Mouse (Mus musculus) liver, postnatal 0 days (tissue): ENCODE measurements around the gene Gsk3b. TPM values are rescaled to one million over a fixed set of nuclear protein-coding genes. Genes with fewer than 3 reads are reported as not detected.

Experiments used
- ATAC-seq: fragments of 200-750 bp; cut with Nextera tagmentation; 2 replicates; pipeline ENCODE4 v1.8.0; 2017; ENCODE audit warnings: mild to moderate bottlenecking, moderate library complexity
- DNase-seq: peaks from one replicate; pipeline ENCODE4 v3.0.0-alpha.2; 2016
- H3K27ac ChIP-seq: fragments of 300-500 bp; sonication (generic); 2 replicates; pipeline ENCODE4 v1.5.1; 2014; ENCODE audit warnings: antibody characterized with exemption, moderate library complexity, mild to moderate bottlenecking, low read depth
- H3K27me3 ChIP-seq: fragments of 300-500 bp; sonication (generic); 2 replicates; pipeline ENCODE4 v1.6.1; 2014; ENCODE audit warnings: low read length, control low read depth, mixed read lengths; ENCODE audit not compliant: insufficient read depth
- H3K36me3 ChIP-seq: fragments of 300-500 bp; sonication (generic); replicated peaks from 2 replicates; pipeline ENCODE4 v1.6.1; 2014; ENCODE audit warnings: mild to moderate bottlenecking, control low read depth, low read length, moderate library complexity, mixed read lengths; ENCODE audit not compliant: insufficient read depth
- H3K4me1 ChIP-seq: fragments of 300-500 bp; sonication (generic); 2 replicates; pipeline ENCODE4 v1.6.1; 2014; ENCODE audit warnings: antibody characterized with exemption, mild to moderate bottlenecking, control low read depth; ENCODE audit not compliant: insufficient read depth
- H3K4me2 ChIP-seq: fragments of 300-500 bp; sonication (generic); 2 replicates; pipeline ENCODE4 v1.6.1; 2014; ENCODE audit warnings: low read depth, mild to moderate bottlenecking, low read length, moderate library complexity, mixed read lengths
- H3K4me3 ChIP-seq: fragments of 300-500 bp; sonication (generic); 2 replicates; pipeline ENCODE4 v1.5.1; 2014; ENCODE audit warnings: low read depth, low read length
- H3K9ac ChIP-seq: fragments of 300-500 bp; sonication (generic); replicated peaks from 2 replicates; pipeline ENCODE4 v1.6.1; 2014; ENCODE audit warnings: mild to moderate bottlenecking, moderate library complexity
- H3K9me3 ChIP-seq: fragments of 300-500 bp; sonication (generic); 2 replicates; pipeline ENCODE4 v1.6.1; 2016; ENCODE audit warnings: mild to moderate bottlenecking, control low read depth, low read length, mixed read lengths
- CTCF ChIP-seq: sonication (generic); IDR thresholded peaks from 2 replicates; pipeline ENCODE4 v1.5.1; 2016; ENCODE audit warnings: antibody characterized with exemption, low read depth
- EP300 ChIP-seq: IDR thresholded peaks from 2 replicates; pipeline ENCODE4 v1.6.1; 2016; ENCODE audit warnings: antibody characterized with exemption, low read depth, mild to moderate bottlenecking
- WGBS: fragments of 180-500 bp; shearing (Covaris S2); extraction: QIAGEN DNeasy Blood & Tissue Kit; methylation state at CpG from one replicate; pipeline ENCODE4 v1.1.7; 2014; ENCODE audit not compliant: insufficient replicate concordance; 5-methylcytosine and 5-hydroxymethylcytosine counted together
- polyA plus RNA-seq: library from polyadenylated mRNA; unstranded; fragments of >200 nt; fragmentation: Nextera tagmentation; extraction: Ambion mirVana; gene quantifications from 2 replicates; pipeline ENCODE4 v1.2.1, GENCODE M21; 2015

Gene Gsk3b
- 9.9 and 10.8 TPM in 2 replicates for polyA plus RNA-seq

- DNase-seq (peak; percentile 98), ATAC-seq (peak; percentile 89)
- Histone ChIP-seq H3K27me3 (no peaks in the 10 kb centered on the region), H3K27ac (peak within 1 kb of the TSS; percentile 100), H3K9me3 (no peaks in the 10 kb centered on the region), H3K9ac (peak within 1 kb of the TSS; percentile 94), H3K4me3 (peak within 1 kb of the TSS; percentile 90), H3K4me1 (peaks cover 13% of the 10 kb centered on the region), H3K4me2 (peak within 1 kb of the TSS; percentile 96), H3K36me3 (no peaks in the 10 kb centered on the region)
- under 1% methylated on average over 67 of the region's 69 CpGs for WGBS
- TF ChIP-seq EP300 (no peak; the same call in 1 of the 2 replicates), CTCF (no peak)
These were observed at the start of gene Gsk3b for GRCm38 (mm10) chr16:38088629-38089446. Gene Gsk3b (plus strand): TSS chr16:38089001.

GRCm38 (mm10) chr16:38042160-38042559 lies 46.6 kb upstream of the Gsk3b start:
- Histone ChIP-seq H3K27ac (no peak overlapping the region), H3K36me3 (no peaks in the 10 kb centered on the region), H3K4me2 (no peak overlapping the region), H3K9ac (no peak overlapping the region), H3K27me3 (no peaks in the 10 kb centered on the region), H3K9me3 (no peaks in the 10 kb centered on the region), H3K4me3 (no peak overlapping the region), H3K4me1 (no peaks in the 10 kb centered on the region)
- 73% methylated on average over 1 of the region's 1 CpGs for WGBS
- no peak for TF ChIP-seq CTCF
- TF ChIP-seq EP300 = no peak
- ATAC-seq (no peak), DNase-seq (no peak)

- no peaks in the 10 kb centered on the region for H3K36me3 ChIP-seq
- H3K9ac ChIP-seq = no peak overlapping the region
- no peaks in the 10 kb centered on the region for H3K9me3 ChIP-seq
- no peak overlapping the region for H3K4me3 ChIP-seq
- 81% methylated on average over 5 of the region's 5 CpGs for WGBS
- no peaks in the 10 kb centered on the region for H3K27me3 ChIP-seq
- ATAC-seq (no peak), DNase-seq (no peak)
- no peaks in the 10 kb centered on the region for H3K4me1 ChIP-seq
- no peak overlapping the region for H3K4me2 ChIP-seq
- no peak for TF ChIP-seq CTCF
- no peak for TF ChIP-seq EP300
- no peak overlapping the region for H3K27ac ChIP-seq
These were observed 44.2 kb upstream of the Gsk3b start for GRCm38 (mm10) chr16:38044551-38044950.

GRCm38 (mm10) chr16:38047781-38048558 lies 40.8 kb upstream of the Gsk3b start:
- Histone ChIP-seq H3K9ac (no peak overlapping the region), H3K4me2 (no peak overlapping the region), H3K27me3 (no peaks in the 10 kb centered on the region), H3K36me3 (no peaks in the 10 kb centered on the region), H3K9me3 (no peaks in the 10 kb centered on the region), H3K27ac (no peak overlapping the region), H3K4me1 (no peaks in the 10 kb centered on the region), H3K4me3 (no peak overlapping the region)
- DNase-seq (no peak), ATAC-seq (no peak)
- TF ChIP-seq EP300 (no peak), CTCF (no peak)
- 69% methylated on average over 23 of the region's 23 CpGs for WGBS

GRCm38 (mm10) chr16:38057898-38058297 lies 30.9 kb upstream of the Gsk3b start:
- H3K4me2 ChIP-seq = no peak overlapping the region
- DNase-seq (no peak), ATAC-seq (peak; percentile 63)
- no peaks in the 10 kb centered on the region for H3K36me3 ChIP-seq
- TF ChIP-seq CTCF = no peak
- TF ChIP-seq EP300 = no peak
- no peak overlapping the region for H3K27ac ChIP-seq
- WGBS = 81% methylated on average over 1 of the region's 1 CpGs
- H3K4me1 ChIP-seq = no peaks in the 10 kb centered on the region
- H3K9me3 ChIP-seq = no peaks in the 10 kb centered on the region
- no peak overlapping the region for H3K4me3 ChIP-seq
- H3K9ac ChIP-seq = no peak overlapping the region
- no peaks in the 10 kb centered on the region for H3K27me3 ChIP-seq

GRCm38 (mm10) chr16:38058836-38059235 lies 30.0 kb upstream of the Gsk3b start:
- H3K27ac ChIP-seq = no peak overlapping the region
- H3K9me3 ChIP-seq = no peaks in the 10 kb centered on the region
- no peaks in the 10 kb centered on the region for H3K4me1 ChIP-seq
- WGBS = 64% methylated on average over 3 of the region's 3 CpGs
- TF ChIP-seq EP300 (no peak), CTCF (no peak)
- ATAC-seq (no peak), DNase-seq (no peak)
- H3K27me3 ChIP-seq = no peaks in the 10 kb centered on the region
- no peak overlapping the region for H3K9ac ChIP-seq
- H3K36me3 ChIP-seq = no peaks in the 10 kb centered on the region
- no peak overlapping the region for H3K4me3 ChIP-seq
- H3K4me2 ChIP-seq = no peak overlapping the region
